Mouse (Mus musculus) layer of hippocampus, adult 9-10 months (tissue): ENCODE measurements around the gene Sall4.

ENCODE experiments used
- DNase-seq: peaks from one replicate; pipeline ENCODE4 v3.0.0; 2022; ENCODE audit warnings: low spot score

Sall4 gene

GRCm38 (mm10) chr2:168767582-168767981 lies at the start of gene Sall4:
Sall4 (minus strand) TSS chr2:168767943.
- no peak for DNase-seq

DNA sequence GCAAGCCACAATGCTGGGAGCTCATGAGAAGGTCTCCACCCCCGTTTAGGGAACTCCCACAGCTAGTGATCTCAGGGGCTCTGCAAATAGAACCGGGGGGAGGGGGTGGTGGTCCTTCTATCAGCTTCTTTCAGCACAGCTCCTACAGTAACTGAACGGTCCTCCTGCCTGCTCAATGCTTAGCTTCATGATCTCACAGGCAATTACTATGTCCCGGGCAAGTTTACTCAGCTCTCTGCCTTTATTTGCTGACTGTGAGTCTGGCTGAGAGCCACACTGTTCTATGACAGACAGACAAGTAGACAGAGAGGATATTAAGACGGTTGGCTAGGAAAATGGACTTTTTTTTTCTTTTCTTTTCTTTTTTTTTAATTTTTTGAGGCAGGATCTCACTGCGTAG lies 45.5 kb upstream of the Sall4 start:
- DNase-seq, result no peak

GRCm38 (mm10) chr2:168809895-168810294 lies 42.2 kb upstream of the Sall4 start:
- DNase-seq, result no peak

DNA sequence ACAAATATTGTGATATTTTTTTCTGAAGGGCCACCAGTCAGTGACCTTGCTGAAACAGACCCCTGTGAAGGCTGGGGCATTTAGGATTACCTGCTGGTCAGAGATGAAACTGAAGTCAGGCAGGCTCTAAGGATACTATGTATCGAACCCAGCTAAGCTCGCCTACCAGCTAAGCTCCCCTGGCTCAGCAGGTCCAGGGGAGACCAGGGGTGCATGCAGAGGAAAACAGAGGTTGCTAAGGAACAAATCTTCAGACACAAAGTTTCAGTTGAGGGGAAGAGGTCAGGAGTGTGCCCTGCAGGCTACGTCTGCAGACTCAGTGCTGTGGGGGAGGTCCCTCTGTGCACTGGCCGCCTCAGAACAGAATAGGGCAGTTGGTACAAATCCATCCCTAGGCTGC lies 39.9 kb upstream of the Sall4 start:
- DNase-seq, result no peak

DNA sequence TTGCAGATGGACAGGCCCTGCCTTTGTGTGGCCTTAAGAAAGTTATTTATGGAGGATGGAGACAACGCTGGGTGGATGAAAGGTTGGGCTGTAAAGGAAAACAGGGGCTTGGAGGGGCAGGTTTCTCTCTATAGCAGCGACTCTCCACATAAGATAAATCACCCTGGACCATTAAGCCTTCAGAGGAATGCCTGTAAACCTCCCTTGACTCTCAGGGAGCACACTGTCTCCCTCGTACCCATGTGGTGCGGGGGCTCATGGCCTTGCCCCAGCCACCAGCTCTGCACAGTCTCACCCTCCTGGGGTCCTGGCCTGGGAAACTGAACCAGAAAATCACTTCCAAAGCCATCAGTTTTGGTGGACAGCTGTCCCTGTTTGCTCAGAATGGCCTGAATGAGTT lies 36.1 kb upstream of the Sall4 start:
- no peak for DNase-seq

DNA sequence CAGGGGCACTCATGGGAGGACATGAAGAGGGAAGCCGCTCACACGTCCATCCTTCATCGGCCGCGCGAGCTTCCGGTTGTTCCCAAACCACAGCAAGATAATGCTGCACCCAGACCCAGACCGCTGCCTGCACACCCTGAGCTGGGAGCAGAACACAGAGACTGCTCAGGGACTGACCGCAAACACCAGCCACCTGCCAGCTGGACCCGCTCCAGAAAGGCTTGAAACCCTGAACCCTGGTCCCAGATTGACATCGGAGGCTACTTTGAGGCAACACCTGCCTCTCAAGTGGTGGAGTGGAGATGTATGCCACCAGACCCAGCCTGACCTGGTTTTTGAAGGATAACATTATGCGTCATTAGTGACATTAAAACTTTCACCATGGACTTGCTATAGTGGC lies 31.6 kb upstream of the Sall4 start:
- DNase-seq, result no peak

GRCm38 (mm10) chr2:168798921-168799320 lies 31.2 kb upstream of the Sall4 start:
- DNase-seq, result no peak

DNA sequence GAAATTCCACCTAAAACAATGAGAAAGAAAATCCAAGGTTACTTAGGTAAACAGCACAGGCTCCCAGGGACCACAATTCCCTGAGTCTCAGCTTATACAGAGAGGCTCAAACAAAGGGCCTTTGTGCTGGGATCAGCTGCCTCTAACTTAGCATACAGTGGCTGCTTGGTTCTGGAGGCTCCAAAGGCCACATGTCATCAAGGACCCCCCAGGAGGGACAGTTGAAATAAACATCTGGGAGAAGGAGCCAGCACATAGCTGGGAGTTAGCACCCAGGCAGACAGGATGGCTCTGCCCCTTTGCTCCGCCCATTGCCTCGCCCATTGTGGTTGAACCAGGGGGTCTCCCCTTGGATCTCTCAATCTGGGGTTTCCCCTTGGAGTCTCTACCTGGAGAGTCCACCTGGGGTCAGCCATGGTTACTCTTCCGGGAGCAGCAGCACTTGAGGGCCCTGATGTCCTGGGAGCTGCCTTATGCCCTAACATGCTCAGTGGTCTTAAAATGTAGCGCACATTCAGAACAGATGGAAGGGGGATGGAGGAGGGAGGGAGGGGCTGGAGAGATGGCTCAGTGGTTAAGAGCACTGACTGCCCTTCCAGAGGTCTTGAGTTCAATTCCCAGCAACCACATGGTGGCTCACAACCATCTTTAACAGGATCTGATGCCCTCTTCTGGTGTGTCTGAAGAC lies 23.5 kb upstream of the Sall4 start:
- DNase-seq, result no peak

DNA sequence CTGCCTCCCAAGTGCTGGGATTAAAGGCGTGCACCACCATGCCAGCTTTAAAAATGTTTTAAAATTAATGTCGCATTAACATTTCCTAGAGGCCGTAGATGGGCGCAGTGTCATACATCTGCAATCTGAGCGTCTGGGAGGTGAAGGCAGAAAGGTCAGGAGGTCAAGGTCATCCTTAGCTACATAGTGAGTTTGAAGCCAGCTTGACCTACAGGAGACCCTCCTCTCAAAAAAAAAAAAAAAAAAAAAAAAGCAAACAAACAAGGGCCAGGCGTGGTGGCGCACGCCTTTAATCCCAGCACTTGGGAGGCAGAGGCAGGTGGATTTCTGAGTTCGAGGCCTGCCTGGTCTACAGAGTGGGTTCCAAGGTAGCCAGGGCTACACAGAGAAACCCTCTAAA lies 18.4 kb upstream of the Sall4 start:
- no peak for DNase-seq

GRCm38 (mm10) chr2:168780596-168780995 lies 12.9 kb upstream of the Sall4 start:
- DNase-seq, result no peak

DNA sequence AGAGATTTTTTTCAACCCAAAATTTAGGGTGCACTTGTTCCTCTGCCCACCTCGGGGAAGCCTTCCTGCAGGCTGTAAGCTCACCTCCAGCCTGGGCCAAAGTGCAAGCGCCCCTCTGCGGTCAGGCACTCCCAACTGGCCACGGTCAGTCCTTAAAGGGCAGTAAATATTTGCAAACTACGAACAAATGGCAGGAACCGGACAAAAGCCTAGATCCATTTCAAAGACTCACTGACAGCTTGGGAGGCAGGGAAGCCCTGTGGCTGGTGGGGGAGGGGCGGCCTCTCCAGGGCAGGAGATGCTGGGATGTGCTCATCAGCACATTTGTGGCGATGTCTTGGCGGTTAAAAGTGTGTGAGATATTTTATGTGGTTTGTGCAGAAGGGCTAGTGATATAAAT lies 12.3 kb upstream of the Sall4 start:
- no peak for DNase-seq

- no peak for DNase-seq
Measured at GRCm38 (mm10) chr2:168777481-168777880, 9.7 kb upstream of the Sall4 start.

- DNase-seq, result no peak
Measured at GRCm38 (mm10) chr2:168776238-168776637, 8.5 kb upstream of the Sall4 start.

DNA sequence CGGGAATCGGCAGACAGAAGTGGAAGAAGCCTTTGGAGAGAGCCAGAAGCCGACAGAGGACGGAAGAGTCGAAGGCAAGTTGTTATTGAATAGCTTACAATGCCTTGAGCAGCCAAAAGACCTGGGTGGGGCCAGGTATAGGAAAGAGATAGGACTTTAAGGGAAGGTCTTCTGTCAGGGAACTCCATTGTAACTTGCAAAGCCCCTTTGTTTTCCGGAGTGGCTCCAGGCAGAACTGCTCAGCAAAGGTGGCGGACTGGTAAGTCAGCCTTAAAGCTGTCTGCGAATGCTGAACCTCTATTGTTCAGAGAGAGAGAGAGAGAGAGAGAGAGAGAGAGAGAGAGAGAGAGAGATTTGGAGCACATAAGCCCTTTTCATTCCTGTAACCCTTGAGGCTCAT lies 1.5 kb upstream of the Sall4 start:
- no peak for DNase-seq

GRCm38 (mm10) chr2:168766538-168767361 lies 993 bp downstream of the Sall4 start:
- no peak for DNase-seq

DNA sequence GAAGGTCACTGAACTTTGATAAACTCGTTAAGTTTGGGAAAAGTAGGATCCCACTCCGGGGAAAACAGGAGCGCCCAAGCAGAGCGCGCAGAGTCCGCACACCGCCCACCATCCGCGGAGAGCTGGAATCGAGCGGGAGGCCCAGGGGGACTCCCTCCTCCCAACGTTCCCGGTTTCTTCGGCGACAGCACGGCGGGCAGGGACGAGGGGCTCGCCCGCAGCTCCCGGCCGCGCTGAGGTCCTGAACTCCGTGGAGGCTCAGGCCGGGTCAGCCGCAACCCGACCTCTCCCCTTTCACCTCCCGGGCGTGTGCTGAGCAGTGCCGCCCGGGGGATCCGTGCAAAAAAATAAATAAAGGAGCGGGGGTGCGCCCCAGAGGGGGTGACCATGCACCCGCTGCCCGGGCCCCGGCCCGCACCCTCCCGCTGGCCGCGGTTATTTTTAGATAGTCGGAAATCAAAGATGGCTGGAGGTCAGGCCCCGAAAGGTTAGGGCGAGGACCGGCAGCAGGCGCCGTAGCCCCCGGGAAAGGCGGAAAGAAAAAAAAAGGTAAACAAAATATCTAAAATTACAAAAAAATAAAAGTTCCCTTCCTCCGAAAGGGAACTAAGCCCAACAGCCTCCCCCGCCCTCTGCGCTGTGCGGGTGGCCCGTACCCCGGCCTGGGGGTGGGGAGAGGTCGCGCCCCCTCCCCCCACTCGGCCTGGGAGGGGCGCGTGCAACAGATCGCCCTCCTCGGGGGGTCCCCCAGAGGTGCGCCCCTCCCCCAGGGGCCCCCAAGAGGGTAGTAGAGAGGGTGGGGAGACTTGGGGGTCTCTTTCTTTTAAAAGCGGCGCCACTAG lies 1.8 kb downstream of the Sall4 start:
- no peak for DNase-seq

DNA sequence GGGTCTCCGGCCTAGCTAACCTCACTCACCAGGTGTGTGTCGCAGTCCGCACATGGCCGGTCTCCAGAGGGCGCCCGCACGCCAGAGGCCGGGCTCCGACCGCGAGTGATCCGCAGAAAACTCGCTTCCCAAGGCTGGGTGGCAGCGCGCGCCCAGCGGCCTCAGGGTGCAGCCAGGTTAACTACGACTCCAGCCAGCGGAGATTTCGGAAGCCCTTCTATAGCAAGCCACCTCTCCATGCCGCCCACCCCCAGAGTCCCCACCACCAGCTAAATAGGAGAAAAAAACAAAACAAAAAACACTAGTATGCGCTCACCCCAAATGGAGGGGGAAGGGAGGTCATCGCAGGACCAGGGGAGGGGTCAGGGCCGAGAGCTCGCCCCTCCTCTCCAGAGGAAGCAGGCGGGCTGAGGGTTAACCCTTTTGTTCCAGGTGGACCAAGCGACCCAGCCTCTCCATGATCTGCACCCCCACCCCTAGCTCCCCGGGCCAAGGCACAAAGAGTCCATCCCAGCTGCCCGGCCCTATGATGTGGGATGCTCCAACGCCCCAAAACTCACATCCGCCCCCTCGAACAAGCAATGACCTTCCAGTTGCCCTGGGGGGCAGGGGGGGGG lies 2.6 kb downstream of the Sall4 start:
- no peak for DNase-seq

DNA sequence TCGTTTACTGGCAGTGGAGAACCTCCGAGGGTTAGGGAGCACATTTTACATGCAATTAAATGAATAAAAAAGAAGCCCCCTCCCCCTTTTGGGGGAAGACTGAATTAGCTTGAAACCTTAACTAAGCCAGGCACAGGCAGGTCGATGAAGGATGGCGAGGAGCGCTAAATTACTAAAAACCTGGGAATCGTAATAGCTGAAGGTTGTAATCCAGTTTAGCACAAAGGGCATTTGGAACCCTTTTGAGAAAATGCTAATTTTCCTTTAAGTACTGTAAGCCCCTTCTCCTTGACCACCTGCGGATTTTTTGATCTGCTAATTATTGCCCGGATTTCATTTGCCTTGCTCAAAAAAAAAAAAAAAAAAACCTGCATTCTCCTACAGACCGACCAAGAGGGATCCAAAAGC lies 3.3 kb downstream of the Sall4 start:
- no peak for DNase-seq

- no peak for DNase-seq
Measured at GRCm38 (mm10) chr2:168763785-168764184, 4.0 kb downstream of the Sall4 start.

GRCm38 (mm10) chr2:168762411-168762815 lies 5.3 kb downstream of the Sall4 start:
- no peak for DNase-seq

- DNase-seq, result no peak
Measured at GRCm38 (mm10) chr2:168761954-168762353, 5.8 kb downstream of the Sall4 start.

DNA sequence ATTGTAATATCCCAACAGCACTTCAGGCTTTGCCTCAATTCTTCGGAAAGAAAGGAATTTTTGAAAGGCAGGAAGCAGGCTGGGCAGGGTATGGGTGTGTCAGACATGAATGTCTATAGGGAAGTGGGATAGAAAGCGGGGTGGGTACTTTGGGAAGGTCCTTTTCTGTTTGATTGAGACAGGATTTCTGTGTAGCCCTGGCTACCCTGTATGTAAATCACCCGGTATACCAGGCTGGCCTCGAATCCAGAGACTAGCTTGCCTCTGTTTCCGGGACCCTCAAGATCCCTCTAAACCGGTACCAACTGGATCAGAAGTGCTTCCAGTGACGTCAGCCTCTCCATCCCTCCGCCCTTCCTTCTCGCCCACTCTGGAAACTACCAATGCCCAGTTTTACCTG lies 6.6 kb downstream of the Sall4 start:
- no peak for DNase-seq
